30 mouse cellular contexts compared by ENCODE assay signal in the genomic region with DNA sequence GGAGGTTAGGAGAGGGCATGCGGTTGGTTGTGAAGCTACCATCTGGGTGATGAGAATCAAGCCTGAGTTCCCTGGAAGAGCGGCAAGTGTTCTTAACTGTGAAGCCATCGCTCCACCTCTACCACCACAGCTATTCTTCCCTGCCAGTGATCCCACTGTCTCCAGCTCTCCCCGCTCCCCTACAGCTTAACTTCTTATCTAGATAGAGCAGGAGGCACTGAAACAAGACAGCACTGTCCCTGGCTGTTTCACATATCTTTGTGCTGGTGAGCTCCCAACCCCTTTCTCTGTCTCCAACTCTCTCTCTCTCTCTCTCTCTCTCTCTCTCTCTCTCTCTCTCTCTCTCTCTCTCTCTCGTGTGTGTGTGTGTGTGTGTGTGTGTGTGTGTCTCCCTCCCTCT. TPM values are rescaled to one million over a fixed set of nuclear protein-coding genes. Genes with fewer than 3 reads are reported as not detected.
A peak's percentile ranks its signal among the peaks of the same experiment; 100 is the strongest.
DNase-seq lines count a peak whose midpoint lies in the region; ATAC-seq and TF ChIP-seq lines count a peak whose summit lies in the region.
"Had no signal": no experiment of that assay in that cellular context is flagged by ENCODE, and none has a peak within 500 bp of the region (broad histone marks: within the 10 kb centered on the region; RNA-seq: fewer than 3 reads in every experiment).

No protein-coding gene starts in this region.

- no peak for TF ChIP-seq EP300 in MEL (IDR thresholded peaks at IDR 0.05; ENCODE audit: low read depth in 1 of 2, low read length in 2 of 2)

- no peak for TF ChIP-seq CTCF in MEL (IDR thresholded peaks at IDR 0.05 in 2 of 3, conservative IDR thresholded peaks at IDR 0.05 in 1 of 3; ENCODE audit: control insufficient read depth in 1 of 3, insufficient read depth in 1 of 3, low read depth in 2 of 3, low read length in 3 of 3, poor library complexity in 1 of 3, severe bottlenecking in 1 of 3)

- H3K4me3 ChIP-seq in liver, embryonic 12.5 days: no peak overlapping the region
- no peak overlapping the region for H3K4me3 ChIP-seq in MEL (ENCODE audit: control insufficient read depth in 1 of 2, insufficient read depth in 1 of 2, low read depth in 2 of 2, low read length in 2 of 2)
- H3K4me3 ChIP-seq: embryonic facial prominence, embryonic 12.5 days; embryonic facial prominence, embryonic 15.5 days; forebrain, embryonic 12.5 days; forebrain, embryonic 15.5 days; heart, embryonic 12.5 days; heart, embryonic 15.5 days had no signal

- H3K27me3 ChIP-seq in liver, embryonic 12.5 days (replicated peaks): no peaks in the 10 kb centered on the region
- no peaks in the 10 kb centered on the region for H3K27me3 ChIP-seq in MEL (ENCODE audit: control insufficient read depth in 1 of 2, insufficient read depth in 2 of 2, low read length in 2 of 2)
- H3K27me3 ChIP-seq: CH12.LX; embryonic facial prominence, embryonic 12.5 days; embryonic facial prominence, embryonic 15.5 days; forebrain, embryonic 12.5 days; forebrain, embryonic 15.5 days; heart, embryonic 12.5 days; heart, embryonic 15.5 days had no signal

- peaks cover 8% of the 10 kb centered on the region; the same call in 1 of the 2 replicates for H3K4me1 ChIP-seq in liver, embryonic 12.5 days
- peaks cover 3 to 9% of the 10 kb centered on the region in 2 experiments; a peak in 2 of 4 replicates for H3K4me1 ChIP-seq in MEL (ENCODE audit: control insufficient read depth in 1 of 2, insufficient read depth in 2 of 2, low read length in 2 of 2)
- H3K4me1 ChIP-seq: embryonic facial prominence, embryonic 12.5 days; embryonic facial prominence, embryonic 15.5 days; forebrain, embryonic 12.5 days; forebrain, embryonic 15.5 days; heart, embryonic 12.5 days; heart, embryonic 15.5 days had no signal

- TF ChIP-seq RAD21 in MEL (IDR thresholded peaks at IDR 0.05; ENCODE audit: low read depth, low read length): no peak

- H3K9ac ChIP-seq in liver, embryonic 12.5 days: no peak overlapping the region
- no peak overlapping the region for H3K9ac ChIP-seq in MEL (ENCODE audit: control insufficient read depth, low read depth, low read length, poor library complexity, severe bottlenecking)
- H3K9ac ChIP-seq: embryonic facial prominence, embryonic 12.5 days; embryonic facial prominence, embryonic 15.5 days; forebrain, embryonic 12.5 days; forebrain, embryonic 15.5 days; heart, embryonic 12.5 days; heart, embryonic 15.5 days; hindbrain, embryonic 14.5 days had no signal

- no peak overlapping the region for H3K4me2 ChIP-seq in liver, embryonic 12.5 days
- H3K4me2 ChIP-seq: embryonic facial prominence, embryonic 12.5 days; embryonic facial prominence, embryonic 15.5 days; forebrain, embryonic 12.5 days; forebrain, embryonic 15.5 days; heart, embryonic 12.5 days; heart, embryonic 15.5 days; hindbrain, embryonic 14.5 days had no signal

- WGBS in liver, embryonic 12.5 days (ENCODE audit: insufficient replicate concordance): 47% methylated on average over 4 of the region's 5 CpGs

- H3K27ac ChIP-seq in liver, embryonic 12.5 days: no peak overlapping the region
- no peak overlapping the region for H3K27ac ChIP-seq in MEL (ENCODE audit: control insufficient read depth, low read depth, low read length)
- H3K27ac ChIP-seq: embryonic facial prominence, embryonic 12.5 days; embryonic facial prominence, embryonic 15.5 days; forebrain, embryonic 12.5 days; forebrain, embryonic 15.5 days; heart, embryonic 15.5 days; hindbrain, embryonic 14.5 days; hindbrain, postnatal 0 days had no signal

- DNase-seq in liver: no peak
- DNase-seq in MEL (ENCODE audit: low read depth, low spot score): peak; percentile 57
- no peak for DNase-seq in heart, postnatal 36 days
- no peak for DNase-seq in cerebellum, postnatal 36 days
- DNase-seq: adrenal gland, adult 8-10 months; adrenal gland, postnatal 25 days; B cell, adult 2 months; cerebellum, adult 11-12 months; cerebellum, adult 8-10 months; cerebellum, postnatal 10 days; gastrocnemius, postnatal 25 days; heart, adult 18-20 months; heart, postnatal 10 days; heart, postnatal 4 days had no signal

- H3K79me2 ChIP-seq in MEL (ENCODE audit: control insufficient read depth, insufficient read depth, low read length, poor library complexity): no peaks in the 10 kb centered on the region

- no peak for TF ChIP-seq POLR2A in MEL (IDR thresholded peaks at IDR 0.05; ENCODE audit: control insufficient read depth in 1 of 2, insufficient read depth in 1 of 2, low read depth in 1 of 2, low read length in 2 of 2, poor library complexity in 1 of 2)

- H3K9me3 ChIP-seq in liver, embryonic 12.5 days (replicated peaks): no peaks in the 10 kb centered on the region
- H3K9me3 ChIP-seq in MEL (replicated peaks; ENCODE audit: insufficient read depth, low read length): no peaks in the 10 kb centered on the region
- H3K9me3 ChIP-seq: embryonic facial prominence, embryonic 12.5 days; embryonic facial prominence, embryonic 15.5 days; forebrain, embryonic 12.5 days; forebrain, embryonic 15.5 days; heart, embryonic 12.5 days; heart, embryonic 15.5 days had no signal

- peak; percentile 71; the same call in 1 of the 2 replicates for ATAC-seq in liver, embryonic 12.5 days
- peak; percentile 28 for ATAC-seq in megakaryocyte progenitor cell, adult 5-6 weeks (replicated peaks; ENCODE audit: poor library complexity)
- ATAC-seq: activated CD4-positive, CD25-positive, alpha-beta regulatory T cell, adult 4 months; forebrain, embryonic 15.5 days; hindbrain, postnatal 0 days; inflammation-experienced regulatory T-cells, adult 6 months had no signal

- H3K36me3 ChIP-seq in liver, embryonic 12.5 days: no peaks in the 10 kb centered on the region
- H3K36me3 ChIP-seq in MEL (ENCODE audit: control insufficient read depth in 1 of 2, insufficient read depth in 2 of 2, low read length in 2 of 2): peaks cover 0 to 7% of the 10 kb centered on the region in 2 experiments; a peak in 2 of 4 replicates
- H3K36me3 ChIP-seq: embryonic facial prominence, embryonic 12.5 days; embryonic facial prominence, embryonic 15.5 days; forebrain, embryonic 12.5 days; forebrain, embryonic 15.5 days; heart, embryonic 12.5 days; heart, embryonic 15.5 days had no signal

- intact Hi-C loops in heart, postnatal 36 days (cut with DNase I): no loop called here

TF ChIP-seq in MEL, 35 proteins besides CTCF, POLR2A, EP300 and RAD21:
- TF ChIP-seq JUND (IDR thresholded peaks at IDR 0.05; ENCODE audit: low read depth, low read length) (peak; percentile 48; the same call in 1 of the 2 replicates), SMC3 (IDR thresholded peaks at IDR 0.05; ENCODE audit: low read depth, low read length) (no peak), TCF12 (IDR thresholded peaks at IDR 0.05; ENCODE audit: low read depth, low read length) (0 out of 2 replicates have a peak, but pooled peaks have one; percentile 27), GATA1 (IDR thresholded peaks at IDR 0.05; ENCODE audit: low read depth, low read length) (0 out of 2 replicates have a peak, but pooled peaks have one; percentile 54)

RNA-seq across cellular contexts. Expression of gene Bst1, which starts 26.3 kb away (rescaled TPM):
- polyA plus RNA-seq in liver, embryonic 12.5 days (2016; fragmentation: Nextera tagmentation; extraction: Ambion mirVana): 0.20 and 0.26 TPM in 2 replicates
- total RNA-seq in MEL (2012; rRNA removed): not detected in 2 replicates
- polyA plus RNA-seq in MEL (2012; ENCODE audit: insufficient read depth in 1 of 2, insufficient read length in 2 of 2, low read depth in 1 of 2, low replicate concordance in 2 of 2, missing spikeins in 1 of 2): not detected
- total RNA-seq in megakaryocyte progenitor cell, adult 5-6 weeks (2015): 0.37 and 1.1 TPM in 2 replicates
- 1.9 and 2.8 TPM in 2 replicates for total RNA-seq in megakaryocyte progenitor cell, adult 5-6 weeks (2017)
- total RNA-seq in heart, postnatal 36 days (2021): 1 to 10 TPM; 1.7 to 3.7 TPM
- total RNA-seq: common myeloid progenitor, adult 5-6 weeks; gastrocnemius, adult 8-10 months; hindbrain, postnatal 0 days had no signal
- polyA plus RNA-seq: forebrain, embryonic 12.5 days; forebrain, embryonic 15.5 days; hindbrain, embryonic 11.5 days; hindbrain, embryonic 14.5 days had no signal

RNA-seq across cellular contexts. Expression of gene Fbxl5, which starts 29.1 kb away (rescaled TPM):
- polyA plus RNA-seq in liver, embryonic 12.5 days (2016; fragmentation: Nextera tagmentation; extraction: Ambion mirVana): 26.7 and 27.3 TPM in 2 replicates
- 25.7 and 29.4 TPM in 2 replicates for total RNA-seq in MEL (2012; rRNA removed)
- polyA plus RNA-seq in MEL (2012; ENCODE audit: insufficient read depth in 1 of 2, insufficient read length in 2 of 2, low read depth in 1 of 2, low replicate concordance in 2 of 2, missing spikeins in 1 of 2): 10 to 100 TPM in 1 of 2 experiments, not detected in 1; 22.8 TPM
- 34.7 and 37.2 TPM in 2 replicates for total RNA-seq in megakaryocyte progenitor cell, adult 5-6 weeks (2015)
- 35.6 and 47.4 TPM in 2 replicates for total RNA-seq in megakaryocyte progenitor cell, adult 5-6 weeks (2017)
- 10 to 100 TPM; 37.6 to 38.0 TPM for total RNA-seq in heart, postnatal 36 days (2021)
